Mouse (Mus musculus) stomach, postnatal 0 days (tissue): ENCODE results near the gene Slc25a10.

Experiments
- CTCF ChIP-seq: IDR thresholded peaks from 2 replicates; pipeline ENCODE4 v1.5.1; 2016; ENCODE audit warnings: antibody characterized with exemption, low read depth, mild to moderate bottlenecking, moderate library complexity
- EP300 ChIP-seq: optimal IDR thresholded peaks from 2 replicates; pipeline ENCODE3; 2016; ENCODE audit warnings: antibody characterized with exemption

DNA sequence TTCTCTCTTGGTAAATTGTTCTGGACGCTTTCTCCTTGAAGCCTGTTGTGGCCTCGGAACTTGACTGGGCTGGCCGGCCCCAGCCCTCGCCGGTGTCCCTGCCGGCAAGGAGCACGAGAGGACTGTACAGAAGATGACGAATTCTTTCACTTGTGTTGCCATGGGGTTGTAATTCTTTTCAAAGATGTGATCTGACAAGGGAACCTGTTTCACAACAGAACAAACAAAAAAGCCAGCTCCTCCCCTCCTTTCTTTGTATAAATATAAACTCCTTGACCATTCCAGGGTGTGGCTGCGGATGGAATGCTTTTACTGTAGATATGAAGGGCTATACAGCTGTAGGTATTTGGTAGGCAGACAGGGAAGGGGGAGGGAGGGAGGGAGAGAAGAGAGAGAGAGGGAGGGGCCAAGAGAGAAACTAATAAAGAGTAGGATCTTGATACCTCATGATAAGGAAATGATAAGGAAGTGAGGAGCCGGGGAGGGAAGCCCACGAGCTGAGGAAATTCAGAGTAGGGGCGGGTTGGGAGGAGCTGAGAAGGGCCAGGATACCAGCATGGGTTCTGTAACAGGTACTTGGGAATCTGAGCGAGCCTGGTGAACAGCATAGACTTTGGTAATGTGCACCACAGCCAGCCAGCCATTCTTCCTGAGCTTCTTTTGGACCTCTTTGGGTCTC lies 16.1 kb downstream of the Slc25a10 start:
- TF ChIP-seq CTCF (no peak), EP300 (no peak)
